Mouse (Mus musculus) intestine, postnatal 0 days (tissue): Measurements from ENCODE around the gene Ercc1. TPM values are rescaled to one million over a fixed set of nuclear protein-coding genes. Genes with fewer than 3 reads are reported as not detected.
A peak's percentile ranks its signal among the peaks of the same experiment; 100 is the strongest.

Experiments
- ATAC-seq: fragments of 200-750 bp; cut with Nextera tagmentation; 2 replicates; pipeline ENCODE4 v1.8.0; 2017; ENCODE audit warnings: mild to moderate bottlenecking, moderate TSS enrichment, moderate library complexity
- H3K27ac ChIP-seq: fragments of 300-500 bp; sonication (generic); 2 replicates; pipeline ENCODE4 v1.5.1; 2014; ENCODE audit warnings: mild to moderate bottlenecking, low read depth, low read length, moderate library complexity
- H3K27me3 ChIP-seq: fragments of 300-500 bp; sonication (generic); replicated peaks from 2 replicates; pipeline ENCODE4 v1.6.1; 2014; ENCODE audit warnings: low read length, mixed read lengths; ENCODE audit not compliant: control insufficient read depth, insufficient read depth
- H3K36me3 ChIP-seq: fragments of 300-500 bp; sonication (generic); 2 replicates; pipeline ENCODE4 v1.6.1; 2014; ENCODE audit warnings: mild to moderate bottlenecking, moderate library complexity; ENCODE audit not compliant: control insufficient read depth, insufficient read depth
- H3K4me1 ChIP-seq: fragments of 300-500 bp; sonication (generic); replicated peaks from 2 replicates; pipeline ENCODE4 v1.6.1; 2014; ENCODE audit warnings: antibody characterized with exemption, low read length, mixed read lengths; ENCODE audit not compliant: control insufficient read depth, insufficient read depth
- H3K4me2 ChIP-seq: fragments of 300-500 bp; sonication (generic); replicated peaks from 2 replicates; pipeline ENCODE4 v1.6.1; 2014; ENCODE audit warnings: low read depth, mild to moderate bottlenecking, moderate library complexity
- H3K4me3 ChIP-seq: fragments of 300-500 bp; sonication (generic); 2 replicates; pipeline ENCODE4 v1.5.1; 2014; ENCODE audit warnings: low read depth, low read length
- H3K9ac ChIP-seq: fragments of 300-500 bp; sonication (generic); 2 replicates; pipeline ENCODE4 v1.6.1; 2014; ENCODE audit warnings: mild to moderate bottlenecking, low read depth, low read length
- H3K9me3 ChIP-seq: fragments of 300-500 bp; sonication (generic); 2 replicates; pipeline ENCODE4 v1.6.1; 2016; ENCODE audit warnings: mixed run types; ENCODE audit not compliant: control insufficient read depth
- CTCF ChIP-seq: sonication (generic); IDR thresholded peaks from 2 replicates; pipeline ENCODE4 v1.5.1; 2016; ENCODE audit warnings: low read depth, mild to moderate bottlenecking, control low read depth, antibody characterized with exemption, moderate library complexity
- WGBS: fragments of 180-500 bp; shearing (Covaris S2); extraction: QIAGEN DNeasy Blood & Tissue Kit; methylation state at CpG from one replicate; pipeline ENCODE4 v1.1.7; 2014; 5-methylcytosine and 5-hydroxymethylcytosine counted together
- polyA plus RNA-seq: library from polyadenylated mRNA; unstranded; fragments of >200 nt; fragmentation: Nextera tagmentation; extraction: Ambion mirVana; gene quantifications from 2 replicates; pipeline ENCODE4 v1.2.1, GENCODE M21; 2015

Ercc1 gene
- polyA plus RNA-seq, result 22.1 and 27.1 TPM in 2 replicates

GRCm38 (mm10) chr7:19344237-19344847 lies at the start of gene Ercc1:
Gene Ercc1 (plus strand): TSS chr7:19344778.
- H3K4me3 ChIP-seq, result peak within 1 kb of the TSS; percentile 79
- WGBS, result 19% methylated on average over 12 of the region's 12 CpGs
- peak within 1 kb of the TSS; percentile 66 for H3K9ac ChIP-seq
- ATAC-seq, result peak; percentile 29
- 0 out of 2 replicates have a peak, but pooled peaks cover 5% of the 10 kb centered on the region for H3K4me1 ChIP-seq
- H3K9me3 ChIP-seq, result no peaks in the 10 kb centered on the region
- H3K36me3 ChIP-seq, result peaks cover 8% of the 10 kb centered on the region; the same call in 1 of the 2 replicates
- peak within 1 kb of the TSS; percentile 68 for H3K4me2 ChIP-seq
- H3K27me3 ChIP-seq, result peaks cover 5% of the 10 kb centered on the region; the same call in 1 of the 2 replicates
- TF ChIP-seq CTCF, result no peak
- peak within 1 kb of the TSS; percentile 70 for H3K27ac ChIP-seq

GRCm38 (mm10) chr7:19295503-19296185 lies 48.9 kb upstream of the Ercc1 start:
- Histone ChIP-seq H3K27me3 (no peaks in the 10 kb centered on the region), H3K9ac (peak overlapping the region; percentile 27), H3K4me3 (peak overlapping the region; percentile 29), H3K27ac (no peak overlapping the region), H3K36me3 (no peaks in the 10 kb centered on the region), H3K4me2 (peak overlapping the region; percentile 66), H3K4me1 (no peaks in the 10 kb centered on the region; the same call in 1 of the 2 replicates), H3K9me3 (no peaks in the 10 kb centered on the region)
- TF ChIP-seq CTCF, result peak; percentile 92
- WGBS, result 19% methylated on average over 21 of the region's 22 CpGs
- ATAC-seq, result peak; percentile 67

GRCm38 (mm10) chr7:19297034-19297433 lies 47.5 kb upstream of the Ercc1 start:
- Histone ChIP-seq H3K4me1 (peaks cover 4% of the 10 kb centered on the region), H3K4me3 (no peak overlapping the region), H3K36me3 (no peaks in the 10 kb centered on the region), H3K9me3 (no peaks in the 10 kb centered on the region), H3K4me2 (no peak overlapping the region), H3K9ac (no peak overlapping the region), H3K27me3 (peaks cover 7% of the 10 kb centered on the region; the same call in 1 of the 2 replicates), H3K27ac (no peak overlapping the region)
- no peak for ATAC-seq
- WGBS, result 85% methylated on average over 6 of the region's 6 CpGs
- TF ChIP-seq CTCF, result peak; percentile 32; the same call in 1 of the 2 replicates

- no peak for TF ChIP-seq CTCF
- Histone ChIP-seq H3K4me1 (peaks cover 4% of the 10 kb centered on the region), H3K27me3 (peaks cover 14% of the 10 kb centered on the region), H3K27ac (no peak overlapping the region), H3K4me3 (no peak overlapping the region), H3K9ac (no peak overlapping the region), H3K36me3 (no peaks in the 10 kb centered on the region), H3K4me2 (no peak overlapping the region), H3K9me3 (no peaks in the 10 kb centered on the region)
- WGBS, result 86% methylated on average over 5 of the region's 5 CpGs
- ATAC-seq, result no peak
Measured at GRCm38 (mm10) chr7:19297794-19298193, 46.8 kb upstream of the Ercc1 start.

GRCm38 (mm10) chr7:19299194-19299593 lies 45.4 kb upstream of the Ercc1 start:
- H3K9me3 ChIP-seq, result no peaks in the 10 kb centered on the region
- H3K27ac ChIP-seq, result no peak overlapping the region
- H3K4me3 ChIP-seq, result no peak overlapping the region
- peaks cover 4% of the 10 kb centered on the region for H3K4me1 ChIP-seq
- no peak overlapping the region for H3K9ac ChIP-seq
- no peak overlapping the region for H3K4me2 ChIP-seq
- peaks cover 28% of the 10 kb centered on the region for H3K27me3 ChIP-seq
- 17% methylated on average over 3 of the region's 3 CpGs for WGBS
- peak; percentile 87 for TF ChIP-seq CTCF
- no peak for ATAC-seq
- no peaks in the 10 kb centered on the region for H3K36me3 ChIP-seq
